ENCODE assay signal across 7 mouse cellular contexts in the genomic region with DNA sequence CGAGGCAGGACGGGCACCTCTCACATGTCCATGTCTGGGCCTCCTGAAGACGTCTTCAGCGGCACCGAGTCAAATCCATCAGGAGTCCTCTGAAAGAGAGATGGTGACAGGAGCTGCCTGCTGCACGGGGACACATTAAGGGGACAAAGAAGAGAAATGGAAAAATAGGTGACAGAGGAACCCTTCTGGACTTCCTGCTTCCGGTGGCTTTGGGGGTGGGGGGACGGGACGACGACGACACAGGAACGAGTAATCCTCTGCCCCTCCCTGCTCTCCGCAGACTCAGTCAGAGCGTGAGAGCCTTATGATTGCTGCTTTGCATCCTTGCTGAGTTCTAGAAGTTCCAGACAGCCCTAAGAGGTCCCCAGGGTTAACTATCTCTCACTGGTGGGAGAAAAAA. TPM values are rescaled to one million over a fixed set of nuclear protein-coding genes. Genes with fewer than 3 reads are reported as not detected.
A peak's percentile ranks its signal among the peaks of the same experiment; 100 is the strongest.
DNase-seq lines count a peak whose midpoint lies in the region; ATAC-seq and TF ChIP-seq lines count a peak whose summit lies in the region.

No protein-coding gene starts in this region.

- 34% methylated on average over 14 of the region's 14 CpGs for WGBS in lung, adult 2 months
- 60% methylated on average over 14 of the region's 14 CpGs for WGBS in intestine, embryonic 14.5 days
- WGBS in stomach, embryonic 16.5 days: 47% methylated on average over 14 of the region's 14 CpGs

- peaks cover 4% of the 10 kb centered on the region; the same call in 1 of the 2 replicates for H3K4me1 ChIP-seq in lung, adult 2 months (ENCODE audit: control insufficient read depth, insufficient read depth, low read length)
- 0 out of 2 replicates have a peak, but pooled peaks cover 4% of the 10 kb centered on the region for H3K4me1 ChIP-seq in intestine, embryonic 14.5 days (replicated peaks; ENCODE audit: control insufficient read depth, insufficient read depth, low read length)
- peaks cover 4% of the 10 kb centered on the region; the same call in 1 of the 2 replicates for H3K4me1 ChIP-seq in stomach, embryonic 16.5 days (ENCODE audit: control insufficient read depth, insufficient read depth, low read length)

- no peak overlapping the region for H3K27ac ChIP-seq in intestine, embryonic 14.5 days (ENCODE audit: low read depth)
- peak overlapping the region; percentile 48 for H3K27ac ChIP-seq in stomach, embryonic 16.5 days (ENCODE audit: low read length)

- no peak overlapping the region for H3K9ac ChIP-seq in intestine, embryonic 14.5 days (ENCODE audit: low read length)
- H3K9ac ChIP-seq in stomach, embryonic 16.5 days (ENCODE audit: low read length): peak overlapping the region; percentile 43; the same call in 1 of the 2 replicates

- no peak for TF ChIP-seq CTCF in lung, adult 2 months (IDR thresholded peaks at IDR 0.05; ENCODE audit: insufficient read depth, low read length)

- TF ChIP-seq POLR2A in lung, adult 2 months (IDR thresholded peaks at IDR 0.05; ENCODE audit: borderline replicate concordance, extremely low read depth, low read depth, low read length): peak; percentile 46; the same call in 1 of the 2 replicates

- peak overlapping the region; percentile 1 for H3K4me3 ChIP-seq in lung, adult 2 months (replicated peaks; ENCODE audit: extremely low read depth, low read depth, low read length)
- no peak overlapping the region for H3K4me3 ChIP-seq in intestine, embryonic 14.5 days (ENCODE audit: low read depth, low read length)
- H3K4me3 ChIP-seq in stomach, embryonic 16.5 days (replicated peaks; ENCODE audit: low read length): no peak overlapping the region; the same call in 1 of the 2 replicates

- peak overlapping the region; percentile 16 for H3K4me2 ChIP-seq in intestine, embryonic 14.5 days (ENCODE audit: low read length)
- H3K4me2 ChIP-seq in stomach, embryonic 16.5 days (ENCODE audit: low read depth, low read length): peak overlapping the region; percentile 26

- H3K27me3 ChIP-seq in intestine, embryonic 14.5 days (replicated peaks; ENCODE audit: control insufficient read depth, insufficient read depth, low read length): no peaks in the 10 kb centered on the region
- H3K27me3 ChIP-seq in stomach, embryonic 16.5 days (ENCODE audit: control insufficient read depth, insufficient read depth, low read length): no peaks in the 10 kb centered on the region

- no peaks in the 10 kb centered on the region for H3K36me3 ChIP-seq in intestine, embryonic 14.5 days (ENCODE audit: control insufficient read depth, insufficient read depth, low read length)
- no peaks in the 10 kb centered on the region for H3K36me3 ChIP-seq in stomach, embryonic 16.5 days (ENCODE audit: control insufficient read depth, insufficient read depth, low read length)

- peak; percentile 36; the same call in 1 of the 2 replicates for ATAC-seq in intestine, embryonic 14.5 days (replicated peaks; ENCODE audit: low FRiP score, low TSS enrichment, low read depth)
- ATAC-seq in stomach, embryonic 16.5 days (ENCODE audit: insufficient read depth, low FRiP score): 0 out of 2 replicates have a peak, but pooled peaks have one; percentile 34

- no peaks in the 10 kb centered on the region for H3K9me3 ChIP-seq in intestine, embryonic 14.5 days (ENCODE audit: control insufficient read depth, low read length)
- no peaks in the 10 kb centered on the region for H3K9me3 ChIP-seq in stomach, embryonic 16.5 days (replicated peaks; ENCODE audit: control insufficient read depth, low read length)

- peak; percentile 18 for DNase-seq in lung, adult 2 months
- no peak for DNase-seq in lung, postnatal 25 days (ENCODE audit: low spot score)
- DNase-seq in R1 (ENCODE audit: low read depth, low spot score): peak; percentile 16
- no peak for DNase-seq in intestine, embryonic 14.5 days (ENCODE audit: low spot score)
- DNase-seq in retina, embryonic 14.5 days (ENCODE audit: low spot score): no peak
- DNase-seq in layer of hippocampus, postnatal 36 days: no peak

RNA-seq across cellular contexts. Expression of a gene that starts 13.4 kb away (rescaled TPM):
- 29.4 and 48.0 TPM in 2 replicates for polyA plus RNA-seq in lung, adult 2 months (2012; rRNA removed)
- 136 and 140 TPM in 2 replicates for polyA plus RNA-seq in intestine, embryonic 14.5 days (2014; fragmentation: Nextera tagmentation; extraction: Ambion mirVana)
- 144 and 146 TPM in 2 replicates for polyA plus RNA-seq in stomach, embryonic 16.5 days (2015; fragmentation: Nextera tagmentation; extraction: Ambion mirVana)
- total RNA-seq in layer of hippocampus, postnatal 36 days (2021): 100 to 1,000 TPM; 190 to 210 TPM

RNA-seq across cellular contexts. Expression of a gene that starts 43.0 kb away (rescaled TPM):
- polyA plus RNA-seq in lung, adult 2 months (2012; rRNA removed): 22.7 and 26.7 TPM in 2 replicates
- 7.8 and 7.9 TPM in 2 replicates for polyA plus RNA-seq in intestine, embryonic 14.5 days (2014; fragmentation: Nextera tagmentation; extraction: Ambion mirVana)
- polyA plus RNA-seq in stomach, embryonic 16.5 days (2015; fragmentation: Nextera tagmentation; extraction: Ambion mirVana): 14.4 and 17.4 TPM in 2 replicates
- 100 to 1,000 TPM; 178 to 190 TPM for total RNA-seq in layer of hippocampus, postnatal 36 days (2021)

Comparison
In these comparisons a context has a peak if more than half of its experiments do, and no peak if none do; other contexts are left out.
1. DNase-seq: peak in lung, adult 2 months (single experiment) and R1 (single experiment); none in lung, postnatal 25 days (single experiment), intestine, embryonic 14.5 days (single experiment), retina, embryonic 14.5 days (single experiment) and layer of hippocampus, postnatal 36 days (0 of 2).